Mouse (Mus musculus): ENCODE measurements around the gene Ndufa5.
A peak's percentile ranks its signal among the peaks of the same experiment; 100 is the strongest.

Ndufa5 gene

GRCm38 (mm10) chr6:24527155-24528063 lies at the start of gene Ndufa5:
TSS of gene Ndufa5 (minus strand) at chr6:24528013.
- peak; percentile 96 for DNase-seq (ENCODE audit: low read depth, low spot score)

GRCm38 (mm10) chr6:24573319-24573718 lies 45.5 kb upstream of the Ndufa5 start:
- no peak for DNase-seq (ENCODE audit: low read depth, low spot score)

- no peak for DNase-seq (ENCODE audit: low read depth, low spot score)
These were observed 44.6 kb upstream of the Ndufa5 start for GRCm38 (mm10) chr6:24572431-24572830.

GRCm38 (mm10) chr6:24571126-24571525 lies 43.3 kb upstream of the Ndufa5 start:
- no peak for DNase-seq (ENCODE audit: low read depth, low spot score)

GRCm38 (mm10) chr6:24570278-24570677 lies 42.5 kb upstream of the Ndufa5 start:
- no peak for DNase-seq (ENCODE audit: low read depth, low spot score)

- DNase-seq (ENCODE audit: low read depth, low spot score): no peak
These were observed 41.9 kb upstream of the Ndufa5 start for GRCm38 (mm10) chr6:24569711-24570110.

GRCm38 (mm10) chr6:24568963-24569362 lies 41.1 kb upstream of the Ndufa5 start:
- DNase-seq (ENCODE audit: low read depth, low spot score): no peak

GRCm38 (mm10) chr6:24564886-24565285 lies 37.1 kb upstream of the Ndufa5 start:
- DNase-seq (ENCODE audit: low read depth, low spot score): no peak

- DNase-seq (ENCODE audit: low read depth, low spot score): no peak
These were observed 36.3 kb upstream of the Ndufa5 start for GRCm38 (mm10) chr6:24564081-24564480.

- DNase-seq (ENCODE audit: low read depth, low spot score): no peak
These were observed 27.7 kb upstream of the Ndufa5 start for GRCm38 (mm10) chr6:24555488-24555887.

GRCm38 (mm10) chr6:24554427-24555086 lies 26.7 kb upstream of the Ndufa5 start:
- DNase-seq (ENCODE audit: low read depth, low spot score): no peak

GRCm38 (mm10) chr6:24552046-24552445 lies 24.2 kb upstream of the Ndufa5 start:
- DNase-seq (ENCODE audit: low read depth, low spot score): no peak

- DNase-seq (ENCODE audit: low read depth, low spot score): no peak
These were observed 22.0 kb upstream of the Ndufa5 start for GRCm38 (mm10) chr6:24549801-24550200.

- no peak for DNase-seq (ENCODE audit: low read depth, low spot score)
These were observed 19.1 kb upstream of the Ndufa5 start for GRCm38 (mm10) chr6:24546716-24547420.

GRCm38 (mm10) chr6:24543119-24543591 lies 15.3 kb upstream of the Ndufa5 start:
- no peak for DNase-seq (ENCODE audit: low read depth, low spot score)

GRCm38 (mm10) chr6:24542393-24542792 lies 14.6 kb upstream of the Ndufa5 start:
- no peak for DNase-seq (ENCODE audit: low read depth, low spot score)

GRCm38 (mm10) chr6:24540106-24540505 lies 12.3 kb upstream of the Ndufa5 start:
- no peak for DNase-seq (ENCODE audit: low read depth, low spot score)

- DNase-seq (ENCODE audit: low read depth, low spot score): no peak
These were observed 10.6 kb upstream of the Ndufa5 start for GRCm38 (mm10) chr6:24538435-24538834.

GRCm38 (mm10) chr6:24532804-24533203 lies 5.0 kb upstream of the Ndufa5 start:
- no peak for DNase-seq (ENCODE audit: low read depth, low spot score)

- no peak for DNase-seq (ENCODE audit: low read depth, low spot score)
These were observed 3.1 kb upstream of the Ndufa5 start for GRCm38 (mm10) chr6:24530711-24531420.

GRCm38 (mm10) chr6:24530166-24530565 lies 2.4 kb upstream of the Ndufa5 start:
- peak; percentile 72 for DNase-seq (ENCODE audit: low read depth, low spot score)

- no peak for DNase-seq (ENCODE audit: low read depth, low spot score)
These were observed 141 bp upstream of the Ndufa5 start, which contains the start of gene Asb15 for GRCm38 (mm10) chr6:24528064-24528243. TSS of gene Asb15 (plus strand) at chr6:24528144.

All from A20 (cell line).